Mouse (Mus musculus) embryonic fibroblast, embryonic 13.5 days (primary cell): Measurements from ENCODE around the gene Cnga1.

ENCODE experiments used
- CTCF ChIP-seq: IDR thresholded peaks from 2 replicates; pipeline ENCODE4 v1.5.1; 2011; ENCODE audit warnings: mild to moderate bottlenecking, control low read depth, low read length, moderate library complexity, borderline replicate concordance; ENCODE audit not compliant: insufficient read depth
- POLR2A ChIP-seq: IDR thresholded peaks from 2 replicates; pipeline ENCODE4 v1.6.1; 2011; ENCODE audit warnings: low read depth, mild to moderate bottlenecking, control low read depth, low read length, moderate library complexity

DNA sequence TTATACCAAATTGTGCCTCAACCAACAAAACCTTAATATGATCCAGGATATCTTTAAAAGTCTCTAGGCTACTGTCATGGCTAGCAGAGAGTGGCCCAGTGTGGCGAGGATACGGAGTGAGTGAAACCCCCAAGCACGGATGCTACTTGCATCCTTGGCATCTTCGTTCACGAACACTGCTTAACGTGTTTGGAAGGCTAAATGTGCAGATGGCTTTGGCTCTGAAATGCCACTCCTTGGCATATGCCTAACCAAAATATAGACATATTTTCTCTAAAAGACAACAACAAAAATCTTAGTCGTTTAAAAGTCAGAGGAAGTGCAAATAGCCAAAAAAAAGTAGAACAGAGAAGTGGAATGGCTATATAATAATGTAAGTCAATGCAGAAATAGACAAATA is 45.5 kb upstream of the Cnga1 start:
- no peak for TF ChIP-seq CTCF
- TF ChIP-seq POLR2A: no peak
